Mouse (Mus musculus) lung, embryonic 15.5 days (tissue): ENCODE measurements around the gene Pfkp. TPM values are rescaled to one million over a fixed set of nuclear protein-coding genes. Genes with fewer than 3 reads are reported as not detected.

Experiments used
- ATAC-seq: fragments of 200-750 bp; cut with Nextera tagmentation; 2 replicates; pipeline ENCODE4 v1.8.0; 2017; ENCODE audit warnings: moderate number of reproducible peaks, borderline replicate concordance; ENCODE audit not compliant: low FRiP score, low TSS enrichment; ENCODE audit errors: extremely low read depth
- H3K27ac ChIP-seq: fragments of 300-500 bp; sonication (generic); 2 replicates; pipeline ENCODE4 v1.5.1; 2015; ENCODE audit warnings: moderate library complexity, mild to moderate bottlenecking, inconsistent platforms
- H3K27me3 ChIP-seq: fragments of 300-500 bp; sonication (generic); 2 replicates; pipeline ENCODE4 v1.6.1; 2015; ENCODE audit warnings: inconsistent platforms
- H3K36me3 ChIP-seq: fragments of 300-500 bp; sonication (generic); 2 replicates; pipeline ENCODE4 v1.6.1; 2015; ENCODE audit warnings: inconsistent platforms
- H3K4me1 ChIP-seq: fragments of 300-500 bp; sonication (generic); 2 replicates; pipeline ENCODE4 v1.6.1; 2015; ENCODE audit warnings: inconsistent platforms
- H3K4me2 ChIP-seq: fragments of 300-500 bp; sonication (generic); 2 replicates; pipeline ENCODE4 v1.6.1; 2015; ENCODE audit warnings: inconsistent platforms, mild to moderate bottlenecking, moderate library complexity
- H3K4me3 ChIP-seq: fragments of 300-500 bp; sonication (generic); 2 replicates; pipeline ENCODE4 v1.5.1; 2015; ENCODE audit warnings: mild to moderate bottlenecking, inconsistent platforms
- H3K9ac ChIP-seq: fragments of 300-500 bp; sonication (generic); 2 replicates; pipeline ENCODE4 v1.6.1; 2015; ENCODE audit warnings: inconsistent platforms
- H3K9me3 ChIP-seq: fragments of 300-500 bp; sonication (generic); 2 replicates; pipeline ENCODE4 v1.6.1; 2016; ENCODE audit warnings: inconsistent platforms
- WGBS: fragments of 180-500 bp; shearing (Covaris S2); methylation state at CpG from one replicate; pipeline ENCODE4 v1.1.7; 2015; 5-methylcytosine and 5-hydroxymethylcytosine counted together
- polyA plus RNA-seq: library from polyadenylated mRNA; unstranded; fragments of >200 nt; fragmentation: Nextera tagmentation; extraction: Ambion mirVana; gene quantifications from 2 replicates; pipeline ENCODE4 v1.2.1, GENCODE M21; 2015

Pfkp gene
- polyA plus RNA-seq, 1 experiment from 2014 or later, result 31.2 TPM

DNA sequence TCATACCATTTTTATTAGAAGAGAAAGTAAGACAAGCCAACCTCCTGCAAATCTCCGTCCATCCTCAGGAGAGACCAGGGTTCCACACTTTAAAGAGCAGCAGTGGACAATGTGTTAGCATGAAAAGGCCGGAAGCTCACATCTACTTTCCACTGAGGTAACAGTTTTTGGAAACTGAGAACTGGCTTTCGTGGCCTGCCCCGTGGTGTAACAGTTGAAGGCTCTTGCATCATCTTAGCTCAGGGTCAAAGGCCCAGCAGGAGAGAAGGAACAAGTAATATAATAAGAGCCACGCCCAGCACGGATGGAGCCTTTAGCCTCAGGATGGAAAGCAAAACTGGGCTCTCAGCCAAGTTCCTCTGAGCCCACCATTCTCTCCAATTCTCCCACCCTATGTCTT, 12.1 kb downstream of the Pfkp start:
- Histone ChIP-seq H3K4me3 (no peak overlapping the region), H3K27ac (no peak overlapping the region), H3K4me2 (no peak overlapping the region), H3K9ac (no peak overlapping the region), H3K36me3 (no peaks in the 10 kb centered on the region), H3K9me3 (no peaks in the 10 kb centered on the region), H3K4me1 (peaks cover 32% of the 10 kb centered on the region), H3K27me3 (no peaks in the 10 kb centered on the region)
- 45% methylated on average over 6 of the region's 6 CpGs for WGBS
- no peak for ATAC-seq

DNA sequence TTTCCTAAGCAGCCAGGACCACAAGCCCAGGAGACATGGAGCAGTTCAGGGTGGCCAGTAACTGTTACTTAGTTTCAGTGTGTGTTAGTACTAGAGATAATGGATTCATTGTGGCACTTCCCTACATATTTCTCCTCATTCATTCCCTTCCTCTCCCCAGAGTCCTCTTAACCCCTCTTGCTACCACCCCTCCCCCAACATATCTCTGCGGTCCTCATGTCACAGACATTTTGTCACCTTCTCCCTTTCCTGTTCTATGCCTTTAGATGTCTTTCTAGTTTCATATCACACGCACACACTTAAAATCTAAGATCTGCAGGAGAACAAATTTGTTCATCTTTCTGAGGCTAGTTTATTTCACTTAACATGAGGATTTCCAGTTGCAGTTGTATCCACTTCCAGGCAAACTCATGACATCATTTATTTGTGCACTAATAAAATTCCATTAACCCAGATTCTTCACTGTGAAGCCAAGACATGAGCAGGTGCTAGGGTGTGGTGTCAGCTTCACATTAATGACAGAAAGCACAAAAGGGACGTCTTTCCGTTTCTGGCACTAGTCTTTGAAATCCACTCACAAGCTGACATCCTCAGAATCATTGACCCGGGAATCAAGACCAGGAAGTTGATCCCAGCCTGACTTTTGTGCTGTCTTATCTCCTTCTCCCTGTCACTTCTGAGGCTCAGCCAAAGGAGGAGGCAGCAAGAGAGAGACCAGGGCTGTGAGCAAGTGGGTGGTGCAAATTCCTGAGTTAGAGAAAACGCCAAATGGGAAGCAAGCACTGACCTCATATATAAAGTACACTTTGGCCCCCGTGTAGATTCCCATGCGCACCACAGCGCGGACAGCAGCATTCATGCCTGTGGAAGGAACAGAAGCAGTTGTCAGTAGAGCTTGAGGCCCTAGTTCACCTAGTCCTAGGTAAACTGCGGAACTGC, 13.2 kb downstream of the Pfkp start:
- Histone ChIP-seq H3K27ac (no peak overlapping the region), H3K4me2 (no peak overlapping the region), H3K9ac (no peak overlapping the region), H3K4me1 (peaks cover 32% of the 10 kb centered on the region), H3K4me3 (no peak overlapping the region), H3K27me3 (no peaks in the 10 kb centered on the region), H3K36me3 (no peaks in the 10 kb centered on the region), H3K9me3 (no peaks in the 10 kb centered on the region)
- no peak for ATAC-seq
- 29% methylated on average over 11 of the region's 11 CpGs for WGBS

DNA sequence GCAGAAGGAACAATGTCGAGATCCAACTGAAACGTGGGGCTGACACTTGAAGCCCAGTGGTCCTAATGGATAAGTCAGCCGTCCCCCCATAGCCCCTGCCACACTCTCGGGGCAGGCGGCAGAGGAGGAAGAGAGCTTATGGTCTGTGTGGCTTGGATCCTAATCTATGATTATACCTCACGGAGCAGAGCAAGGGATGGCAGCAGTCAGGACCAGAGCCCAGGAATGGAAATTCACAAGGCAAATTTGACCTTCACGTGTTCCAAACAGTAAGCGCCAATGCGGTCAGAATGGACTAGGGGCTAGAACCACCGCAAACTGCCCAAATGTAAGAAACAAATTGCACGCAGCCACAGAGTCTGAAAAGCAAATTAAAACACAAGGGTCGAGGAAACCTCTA, 14.5 kb downstream of the Pfkp start:
- no peak for ATAC-seq
- H3K9ac ChIP-seq, result no peak overlapping the region
- no peaks in the 10 kb centered on the region for H3K9me3 ChIP-seq
- H3K27ac ChIP-seq, result no peak overlapping the region
- H3K27me3 ChIP-seq, result no peaks in the 10 kb centered on the region
- 72% methylated on average over 12 of the region's 12 CpGs for WGBS
- H3K4me1 ChIP-seq, result peaks cover 32% of the 10 kb centered on the region
- H3K36me3 ChIP-seq, result no peaks in the 10 kb centered on the region
- H3K4me3 ChIP-seq, result no peak overlapping the region
- H3K4me2 ChIP-seq, result no peak overlapping the region

DNA sequence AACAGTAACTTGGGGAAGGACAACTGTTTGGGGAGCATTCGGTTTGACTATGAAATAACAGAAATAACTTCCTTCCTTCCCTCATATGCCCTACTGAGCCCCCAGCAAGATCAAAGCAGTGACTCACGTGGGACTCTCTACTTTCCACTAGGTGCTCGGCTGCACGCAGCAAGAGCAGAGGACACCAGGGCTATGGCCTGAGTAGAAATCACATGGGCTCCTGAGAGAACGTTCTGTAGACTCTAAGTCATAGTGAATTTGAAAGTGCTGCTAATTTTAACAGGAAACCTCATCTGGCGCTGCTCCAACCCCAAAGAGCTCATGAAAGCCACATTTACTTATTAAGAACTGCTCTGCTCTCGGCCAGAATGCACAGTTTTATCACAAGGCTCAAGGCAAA, 15.1 kb downstream of the Pfkp start:
- Histone ChIP-seq H3K4me1 (peaks cover 32% of the 10 kb centered on the region), H3K4me2 (no peak overlapping the region), H3K27me3 (no peaks in the 10 kb centered on the region), H3K9ac (no peak overlapping the region), H3K27ac (no peak overlapping the region), H3K36me3 (no peaks in the 10 kb centered on the region), H3K4me3 (no peak overlapping the region), H3K9me3 (no peaks in the 10 kb centered on the region)
- no peak for ATAC-seq
- 21% methylated on average over 7 of the region's 7 CpGs for WGBS

DNA sequence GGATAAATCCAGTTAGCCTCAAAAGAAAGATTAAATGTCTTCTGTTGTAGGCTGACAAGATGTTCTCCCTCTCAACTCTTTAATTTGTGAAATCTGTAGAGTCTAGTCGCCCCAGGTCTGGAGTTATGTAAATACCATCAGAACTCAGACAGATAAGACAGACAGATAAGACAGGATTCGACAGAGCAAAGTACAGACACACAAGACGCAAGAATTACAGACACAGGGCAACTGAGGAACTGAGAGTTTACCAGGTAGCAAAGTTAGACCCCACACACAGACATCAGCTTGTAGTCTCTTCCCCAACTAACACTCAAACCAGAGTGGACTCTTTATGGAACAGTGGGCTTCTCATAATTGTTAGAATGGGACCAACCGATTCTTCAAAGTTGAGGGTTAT, 15.6 kb downstream of the Pfkp start:
- Histone ChIP-seq H3K27ac (no peak overlapping the region), H3K4me3 (no peak overlapping the region), H3K4me2 (no peak overlapping the region), H3K27me3 (no peaks in the 10 kb centered on the region), H3K9ac (no peak overlapping the region), H3K9me3 (no peaks in the 10 kb centered on the region), H3K4me1 (peaks cover 32% of the 10 kb centered on the region), H3K36me3 (no peaks in the 10 kb centered on the region)
- no peak for ATAC-seq
- WGBS, result 45% methylated on average over 4 of the region's 4 CpGs

DNA sequence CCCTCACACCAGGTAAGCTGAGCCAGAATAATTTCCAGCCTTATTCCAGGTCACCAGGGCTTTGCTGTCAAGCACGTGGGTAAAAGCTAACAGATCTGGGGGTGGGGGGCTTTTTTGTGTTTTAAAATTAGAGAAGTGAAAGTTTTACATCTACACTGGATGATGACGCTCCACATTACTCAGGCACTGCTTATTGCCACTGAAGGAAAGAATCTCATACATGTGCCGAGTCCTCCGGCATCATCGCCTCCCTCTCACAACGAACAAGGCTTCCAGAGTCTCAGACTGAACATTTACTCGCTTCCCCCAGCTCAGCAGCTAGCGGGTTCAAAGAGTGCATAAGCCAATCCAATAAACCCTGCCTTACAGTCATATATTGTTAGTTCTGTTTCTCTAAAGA, 16.1 kb downstream of the Pfkp start:
- Histone ChIP-seq H3K4me3 (no peak overlapping the region), H3K9ac (no peak overlapping the region), H3K9me3 (no peaks in the 10 kb centered on the region), H3K36me3 (no peaks in the 10 kb centered on the region), H3K27me3 (no peaks in the 10 kb centered on the region), H3K4me1 (peaks cover 32% of the 10 kb centered on the region), H3K4me2 (no peak overlapping the region), H3K27ac (no peak overlapping the region)
- ATAC-seq, result no peak
- 50% methylated on average over 8 of the region's 8 CpGs for WGBS

DNA sequence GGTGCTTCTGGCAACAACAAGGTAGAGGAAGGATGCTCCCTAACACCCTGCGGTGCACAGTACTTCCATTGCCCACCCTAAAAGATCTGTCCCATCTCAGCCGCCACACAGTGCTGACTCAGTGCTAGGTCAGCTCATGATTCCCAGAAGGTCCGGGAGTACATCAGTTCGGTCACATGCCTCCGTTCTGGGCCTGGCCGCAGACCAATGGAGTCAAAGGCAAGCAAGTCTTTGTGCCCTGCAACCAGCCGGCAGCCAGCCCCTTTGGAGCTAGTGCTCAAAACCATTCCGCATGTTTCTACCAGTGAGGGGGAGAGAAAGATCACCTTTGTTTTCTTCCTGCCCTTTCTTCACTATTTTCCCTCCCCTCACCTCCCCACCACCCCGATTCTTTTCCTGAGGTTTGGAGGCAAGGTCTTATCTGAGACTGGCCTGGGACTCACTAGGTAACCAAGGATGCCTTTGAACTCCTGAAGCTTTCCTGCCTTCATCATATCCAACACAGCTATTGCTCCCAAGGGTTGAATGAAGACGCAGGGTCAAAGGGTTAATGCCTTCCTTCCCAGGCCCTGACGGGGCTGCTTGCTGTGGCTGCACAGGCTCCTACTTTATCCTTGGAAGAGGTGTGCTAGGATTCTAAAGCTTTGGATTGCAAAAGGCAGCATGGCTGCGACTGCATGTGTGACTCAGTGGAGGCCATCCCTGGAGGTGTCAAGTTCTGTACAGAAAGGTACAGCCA, 16.6 kb downstream of the Pfkp start:
- ATAC-seq, result no peak
- no peak overlapping the region for H3K9ac ChIP-seq
- WGBS, result 70% methylated on average over 12 of the region's 12 CpGs
- no peak overlapping the region for H3K4me3 ChIP-seq
- no peak overlapping the region for H3K27ac ChIP-seq
- peaks cover 31% of the 10 kb centered on the region for H3K4me1 ChIP-seq
- H3K27me3 ChIP-seq, result no peaks in the 10 kb centered on the region
- no peaks in the 10 kb centered on the region for H3K9me3 ChIP-seq
- no peak overlapping the region for H3K4me2 ChIP-seq
- H3K36me3 ChIP-seq, result no peaks in the 10 kb centered on the region

DNA sequence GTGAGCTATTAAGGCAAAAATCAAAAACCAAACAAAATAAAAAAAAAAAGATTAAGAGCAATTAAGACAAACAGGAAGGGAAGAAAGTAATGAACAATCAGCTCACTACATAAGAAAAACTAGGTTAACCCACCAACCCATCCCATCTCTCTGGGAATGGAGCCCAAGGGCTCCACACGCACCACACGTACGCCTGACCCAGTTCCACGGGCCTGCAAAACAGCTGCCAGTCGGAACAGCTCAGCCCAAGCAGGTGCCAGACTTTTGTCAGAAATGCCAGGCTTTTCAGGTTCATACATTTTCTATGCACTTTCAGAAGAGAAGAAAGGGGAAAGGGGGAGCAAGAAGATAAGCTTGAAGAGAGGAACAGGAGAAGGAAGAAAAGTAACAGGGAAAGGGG, 17.9 kb downstream of the Pfkp start:
- 91% methylated on average over 5 of the region's 5 CpGs for WGBS
- H3K27me3 ChIP-seq, result no peaks in the 10 kb centered on the region
- no peak overlapping the region for H3K4me2 ChIP-seq
- ATAC-seq, result no peak
- no peak overlapping the region for H3K4me3 ChIP-seq
- no peaks in the 10 kb centered on the region for H3K36me3 ChIP-seq
- H3K4me1 ChIP-seq, result peaks cover 20% of the 10 kb centered on the region
- H3K9me3 ChIP-seq, result no peaks in the 10 kb centered on the region
- H3K9ac ChIP-seq, result no peak overlapping the region
- no peak overlapping the region for H3K27ac ChIP-seq

DNA sequence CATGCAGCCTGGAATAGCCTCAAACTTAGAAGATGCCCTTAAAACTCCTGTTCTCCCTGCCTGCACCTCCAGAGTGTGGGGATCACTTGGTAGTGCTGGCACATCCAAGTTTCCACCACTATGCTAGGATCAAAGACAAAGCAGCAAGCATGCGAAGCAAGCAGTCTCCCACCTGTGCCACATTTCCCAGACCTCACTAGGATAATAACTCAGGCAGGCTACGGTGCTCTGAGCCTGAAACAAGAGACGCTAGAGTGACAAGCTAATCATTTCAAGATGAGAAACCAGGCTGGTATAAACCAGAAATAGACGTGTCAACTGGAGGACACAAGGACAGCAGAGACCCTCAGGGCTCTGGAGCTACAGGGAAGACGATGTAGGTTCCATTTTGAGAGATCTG, 18.6 kb downstream of the Pfkp start:
- Histone ChIP-seq H3K27ac (no peak overlapping the region), H3K9me3 (no peaks in the 10 kb centered on the region), H3K9ac (no peak overlapping the region), H3K27me3 (no peaks in the 10 kb centered on the region), H3K4me2 (no peak overlapping the region), H3K36me3 (no peaks in the 10 kb centered on the region), H3K4me3 (no peak overlapping the region), H3K4me1 (peaks cover 12% of the 10 kb centered on the region)
- no peak for ATAC-seq
- 77% methylated on average over 5 of the region's 5 CpGs for WGBS

DNA sequence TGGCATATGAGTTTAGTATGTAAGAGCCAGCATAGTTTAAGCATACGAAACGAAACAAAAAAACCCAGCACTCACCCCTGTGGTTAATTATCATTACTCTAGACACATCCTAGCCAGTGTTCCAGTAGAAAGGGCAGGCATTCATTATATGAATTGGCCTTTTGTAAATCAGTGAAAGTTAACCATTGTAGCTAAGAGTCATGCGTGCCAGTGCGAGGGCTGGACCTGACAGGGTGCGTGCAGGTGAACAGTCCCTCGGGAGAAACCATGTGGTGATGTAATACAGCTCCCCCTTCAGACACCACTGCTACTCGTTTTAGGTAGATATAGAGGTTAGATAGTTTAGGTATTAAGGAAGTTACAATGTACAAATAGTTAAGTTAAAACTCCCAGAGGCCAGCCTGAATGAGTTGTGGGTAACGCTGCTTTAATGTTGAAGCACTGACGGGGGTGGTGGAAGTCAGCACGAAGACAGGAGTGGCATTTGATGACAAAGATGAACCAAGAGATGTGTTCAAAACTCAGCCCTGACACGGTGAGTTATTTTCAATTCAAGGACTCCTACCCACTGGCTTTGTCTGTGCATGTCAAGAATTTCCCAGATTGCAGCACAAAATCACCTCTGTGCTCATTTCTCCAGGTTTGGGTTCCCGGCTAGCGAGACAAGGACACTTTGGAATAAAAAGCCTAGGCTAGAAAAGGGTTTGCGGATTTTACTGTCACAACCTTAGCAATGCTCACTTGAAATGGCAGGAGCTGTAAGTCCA, 19.4 kb downstream of the Pfkp start:
- Histone ChIP-seq H3K4me2 (no peak overlapping the region), H3K9me3 (no peaks in the 10 kb centered on the region), H3K4me3 (no peak overlapping the region), H3K27ac (no peak overlapping the region), H3K36me3 (no peaks in the 10 kb centered on the region), H3K4me1 (peaks cover 11% of the 10 kb centered on the region), H3K9ac (no peak overlapping the region), H3K27me3 (no peaks in the 10 kb centered on the region)
- 80% methylated on average over 14 of the region's 14 CpGs for WGBS
- no peak for ATAC-seq

DNA sequence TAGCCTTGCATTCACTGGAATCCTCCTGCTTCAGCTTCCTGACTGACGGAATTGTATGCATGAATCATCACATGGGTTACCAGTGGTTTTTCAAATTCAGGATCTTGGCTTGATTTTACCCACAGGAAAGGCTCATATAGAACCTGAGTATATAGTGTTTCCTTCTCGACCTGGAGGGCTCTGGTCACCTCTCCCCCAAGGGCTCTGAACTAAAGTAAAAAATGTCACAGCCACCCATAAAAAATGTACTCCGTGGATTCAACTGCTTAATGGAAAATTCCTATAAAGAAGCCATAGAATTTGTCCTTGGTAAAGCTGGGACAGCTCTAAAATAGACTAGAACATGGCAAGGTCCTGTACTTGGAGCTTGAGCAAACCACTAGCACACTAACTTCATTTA, 20.3 kb downstream of the Pfkp start:
- WGBS, result 86% methylated on average over 3 of the region's 3 CpGs
- Histone ChIP-seq H3K9me3 (no peaks in the 10 kb centered on the region), H3K27me3 (no peaks in the 10 kb centered on the region), H3K9ac (no peak overlapping the region), H3K4me2 (no peak overlapping the region), H3K27ac (no peak overlapping the region), H3K4me1 (0 out of 2 replicates have a peak, but pooled peaks cover 4% of the 10 kb centered on the region), H3K4me3 (no peak overlapping the region), H3K36me3 (no peaks in the 10 kb centered on the region)
- no peak for ATAC-seq

DNA sequence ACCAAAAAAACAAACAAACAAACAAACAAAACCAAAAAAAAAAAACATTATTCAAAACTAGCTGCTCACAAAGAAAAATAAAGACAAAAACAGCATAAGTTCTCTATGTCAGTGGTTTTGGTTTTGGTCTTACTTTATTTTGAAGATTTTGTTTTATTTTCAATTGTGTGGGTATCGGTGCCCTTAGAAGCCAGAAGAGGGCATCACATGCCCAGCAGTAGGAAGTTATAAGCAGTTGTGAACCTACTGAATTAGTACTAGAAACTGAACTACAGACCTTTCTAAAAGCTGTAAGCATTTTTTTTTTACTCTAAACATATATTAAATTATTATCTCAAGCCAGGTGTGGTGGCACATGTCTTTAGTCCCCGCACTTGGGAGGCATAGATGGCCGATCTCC, 21.2 kb downstream of the Pfkp start:
- H3K36me3 ChIP-seq, result no peaks in the 10 kb centered on the region
- no peak overlapping the region for H3K9ac ChIP-seq
- no peak for ATAC-seq
- H3K9me3 ChIP-seq, result no peaks in the 10 kb centered on the region
- H3K4me1 ChIP-seq, result 0 out of 2 replicates have a peak, but pooled peaks cover 3% of the 10 kb centered on the region
- no peak overlapping the region for H3K4me3 ChIP-seq
- no peak overlapping the region for H3K27ac ChIP-seq
- H3K27me3 ChIP-seq, result no peaks in the 10 kb centered on the region
- 94% methylated on average over 3 of the region's 3 CpGs for WGBS
- H3K4me2 ChIP-seq, result no peak overlapping the region
